Mouse (Mus musculus): Measurements from ENCODE around the gene Mcpt1. TPM values are rescaled to one million over a fixed set of nuclear protein-coding genes. Genes with fewer than 3 reads are reported as not detected.

The Mcpt1 gene
- total and polyA plus RNA-seq, 3 experiments = not detected

Other genes starting within 250 kb of the Mcpt1 start
- gene Adcy4, start 233.9 kb upstream of the Mcpt1 start, total RNA-seq (2012; rRNA removed) = 0.19 and 0.29 TPM in 2 replicates
- under 1 TPM in 1 of 2 experiments, not detected in 1; 0.35 TPM for gene Adcy4, start 233.9 kb upstream of the Mcpt1 start, polyA plus RNA-seq (2012; ENCODE audit: insufficient read depth in 1 of 2, insufficient read length in 2 of 2, low read depth in 1 of 2, low replicate concordance in 2 of 2, missing spikeins in 1 of 2)
- gene Ripk3, start 229.1 kb upstream of the Mcpt1 start, total RNA-seq (2012; rRNA removed) = 67.1 and 77.4 TPM in 2 replicates
- gene Ripk3, start 229.1 kb upstream of the Mcpt1 start, polyA plus RNA-seq (2012; ENCODE audit: insufficient read depth in 1 of 2, insufficient read length in 2 of 2, low read depth in 1 of 2, low replicate concordance in 2 of 2, missing spikeins in 1 of 2) = 100 to 1,000 TPM; 123 to 124 TPM
- gene Nfatc4, start 194.8 kb upstream of the Mcpt1 start, total RNA-seq (2012; rRNA removed) = 0.20 and 0.27 TPM in 2 replicates
- under 1 TPM in 1 of 2 experiments, not detected in 1; 0.71 TPM for gene Nfatc4, start 194.8 kb upstream of the Mcpt1 start, polyA plus RNA-seq (2012; ENCODE audit: insufficient read depth in 1 of 2, insufficient read length in 2 of 2, low read depth in 1 of 2, low replicate concordance in 2 of 2, missing spikeins in 1 of 2)
- gene Nynrin, start 164.0 kb upstream of the Mcpt1 start, total RNA-seq (2012; rRNA removed) = not detected in 2 replicates
- not detected for gene Nynrin, start 164.0 kb upstream of the Mcpt1 start, polyA plus RNA-seq (2012; ENCODE audit: insufficient read depth in 1 of 2, insufficient read length in 2 of 2, low read depth in 1 of 2, low replicate concordance in 2 of 2, missing spikeins in 1 of 2)
- gene Cbln3, start 133.6 kb upstream of the Mcpt1 start, total RNA-seq (2012; rRNA removed) = not detected in 2 replicates
- gene Cbln3, start 133.6 kb upstream of the Mcpt1 start, polyA plus RNA-seq (2012; ENCODE audit: insufficient read depth in 1 of 2, insufficient read length in 2 of 2, low read depth in 1 of 2, low replicate concordance in 2 of 2, missing spikeins in 1 of 2) = under 1 TPM in 1 of 2 experiments, not detected in 1; 0.19 TPM
- 5.2 and 6.0 TPM in 2 replicates for gene Khnyn, start 133.0 kb upstream of the Mcpt1 start, total RNA-seq (2012; rRNA removed)
- 10 to 100 TPM in 1 of 2 experiments, not detected in 1; 13.3 TPM for gene Khnyn, start 133.0 kb upstream of the Mcpt1 start, polyA plus RNA-seq (2012; ENCODE audit: insufficient read depth in 1 of 2, insufficient read length in 2 of 2, low read depth in 1 of 2, low replicate concordance in 2 of 2, missing spikeins in 1 of 2)
- 1.1 TPM in 2 replicates for gene Sdr39u1, start 117.7 kb upstream of the Mcpt1 start, total RNA-seq (2012; rRNA removed)
- gene Sdr39u1, start 117.7 kb upstream of the Mcpt1 start, polyA plus RNA-seq (2012; ENCODE audit: insufficient read depth in 1 of 2, insufficient read length in 2 of 2, low read depth in 1 of 2, low replicate concordance in 2 of 2, missing spikeins in 1 of 2) = 1 to 10 TPM in 1 of 2 experiments, not detected in 1; 2.3 TPM
- gene Cma1, start 73.3 kb upstream of the Mcpt1 start, total RNA-seq (2012; rRNA removed) = 0.19 TPM in 1 of 2 replicates, not detected in the other
- under 1 TPM in 1 of 2 experiments, not detected in 1; 0.13 TPM for gene Cma1, start 73.3 kb upstream of the Mcpt1 start, polyA plus RNA-seq (2012; ENCODE audit: insufficient read depth in 1 of 2, insufficient read length in 2 of 2, low read depth in 1 of 2, low replicate concordance in 2 of 2, missing spikeins in 1 of 2)
- not detected in 2 replicates for gene Cma2, start 67.0 kb upstream of the Mcpt1 start, total RNA-seq (2012; rRNA removed)
- gene Cma2, start 67.0 kb upstream of the Mcpt1 start, polyA plus RNA-seq (2012; ENCODE audit: insufficient read depth in 1 of 2, insufficient read length in 2 of 2, low read depth in 1 of 2, low replicate concordance in 2 of 2, missing spikeins in 1 of 2) = not detected
- gene Mcpt9, start 12.5 kb downstream of the Mcpt1 start, total RNA-seq (2012; rRNA removed) = 0.08 TPM in 1 of 2 replicates, not detected in the other
- not detected for gene Mcpt9, start 12.5 kb downstream of the Mcpt1 start, polyA plus RNA-seq (2012; ENCODE audit: insufficient read depth in 1 of 2, insufficient read length in 2 of 2, low read depth in 1 of 2, low replicate concordance in 2 of 2, missing spikeins in 1 of 2)
- gene Mcpt2, start 24.1 kb downstream of the Mcpt1 start, total RNA-seq (2012; rRNA removed) = 5.0 and 25.6 TPM in 2 replicates
- 1 to 10 TPM in 1 of 2 experiments, not detected in 1; 1.6 TPM for gene Mcpt2, start 24.1 kb downstream of the Mcpt1 start, polyA plus RNA-seq (2012; ENCODE audit: insufficient read depth in 1 of 2, insufficient read length in 2 of 2, low read depth in 1 of 2, low replicate concordance in 2 of 2, missing spikeins in 1 of 2)
- gene Mcpt4, start 44.3 kb downstream of the Mcpt1 start, total RNA-seq (2012; rRNA removed) = not detected in 2 replicates
- not detected for gene Mcpt4, start 44.3 kb downstream of the Mcpt1 start, polyA plus RNA-seq (2012; ENCODE audit: insufficient read depth in 1 of 2, insufficient read length in 2 of 2, low read depth in 1 of 2, low replicate concordance in 2 of 2, missing spikeins in 1 of 2)
- not detected in 2 replicates for gene Mcpt8, start 67.3 kb downstream of the Mcpt1 start, total RNA-seq (2012; rRNA removed)
- gene Mcpt8, start 67.3 kb downstream of the Mcpt1 start, polyA plus RNA-seq (2012; ENCODE audit: insufficient read depth in 1 of 2, insufficient read length in 2 of 2, low read depth in 1 of 2, low replicate concordance in 2 of 2, missing spikeins in 1 of 2) = not detected
- not detected in 2 replicates for gene Ctsg, start 84.6 kb downstream of the Mcpt1 start, total RNA-seq (2012; rRNA removed)
- gene Ctsg, start 84.6 kb downstream of the Mcpt1 start, polyA plus RNA-seq (2012; ENCODE audit: insufficient read depth in 1 of 2, insufficient read length in 2 of 2, low read depth in 1 of 2, low replicate concordance in 2 of 2, missing spikeins in 1 of 2) = not detected
- not detected in 2 replicates for gene Gzme, start 102.7 kb downstream of the Mcpt1 start, total RNA-seq (2012; rRNA removed)
- not detected for gene Gzme, start 102.7 kb downstream of the Mcpt1 start, polyA plus RNA-seq (2012; ENCODE audit: insufficient read depth in 1 of 2, insufficient read length in 2 of 2, low read depth in 1 of 2, low replicate concordance in 2 of 2, missing spikeins in 1 of 2)
- gene Gzmd, start 114.6 kb downstream of the Mcpt1 start, total RNA-seq (2012; rRNA removed) = not detected in 2 replicates
- gene Gzmd, start 114.6 kb downstream of the Mcpt1 start, polyA plus RNA-seq (2012; ENCODE audit: insufficient read depth in 1 of 2, insufficient read length in 2 of 2, low read depth in 1 of 2, low replicate concordance in 2 of 2, missing spikeins in 1 of 2) = not detected
- not detected in 2 replicates for gene Gzmg, start 141.6 kb downstream of the Mcpt1 start, total RNA-seq (2012; rRNA removed)
- gene Gzmg, start 141.6 kb downstream of the Mcpt1 start, polyA plus RNA-seq (2012; ENCODE audit: insufficient read depth in 1 of 2, insufficient read length in 2 of 2, low read depth in 1 of 2, low replicate concordance in 2 of 2, missing spikeins in 1 of 2) = not detected
- gene Gzmn, start 156.6 kb downstream of the Mcpt1 start, total RNA-seq (2012; rRNA removed) = not detected in 2 replicates
- not detected for gene Gzmn, start 156.6 kb downstream of the Mcpt1 start, polyA plus RNA-seq (2012; ENCODE audit: insufficient read depth in 1 of 2, insufficient read length in 2 of 2, low read depth in 1 of 2, low replicate concordance in 2 of 2, missing spikeins in 1 of 2)
- not detected in 2 replicates for gene Gzmf, start 193.4 kb downstream of the Mcpt1 start, total RNA-seq (2012; rRNA removed)
- gene Gzmf, start 193.4 kb downstream of the Mcpt1 start, polyA plus RNA-seq (2012; ENCODE audit: insufficient read depth in 1 of 2, insufficient read length in 2 of 2, low read depth in 1 of 2, low replicate concordance in 2 of 2, missing spikeins in 1 of 2) = not detected
- gene Gzmc, start 216.7 kb downstream of the Mcpt1 start, total RNA-seq (2012; rRNA removed) = not detected in 2 replicates
- not detected for gene Gzmc, start 216.7 kb downstream of the Mcpt1 start, polyA plus RNA-seq (2012; ENCODE audit: insufficient read depth in 1 of 2, insufficient read length in 2 of 2, low read depth in 1 of 2, low replicate concordance in 2 of 2, missing spikeins in 1 of 2)
- gene Gzmb, start 244.3 kb downstream of the Mcpt1 start, total RNA-seq (2012; rRNA removed) = 1.4 and 1.7 TPM in 2 replicates
- under 1 TPM in 1 of 2 experiments, not detected in 1; 0.64 TPM for gene Gzmb, start 244.3 kb downstream of the Mcpt1 start, polyA plus RNA-seq (2012; ENCODE audit: insufficient read depth in 1 of 2, insufficient read length in 2 of 2, low read depth in 1 of 2, low replicate concordance in 2 of 2, missing spikeins in 1 of 2)

Measured in MEL (cell line).